Mouse (Mus musculus) frontal cortex, postnatal 14 days (tissue): ENCODE data around the gene Col4a1.
A peak's percentile ranks its signal among the peaks of the same experiment; 100 is the strongest.

Experiments
- DNase-seq, 2 experiments: peaks; one replicate each; pipeline ENCODE4 v3.0.0; 2022; ENCODE audit warnings: low spot score in 2 of 2

Col4a1 gene

DNA sequence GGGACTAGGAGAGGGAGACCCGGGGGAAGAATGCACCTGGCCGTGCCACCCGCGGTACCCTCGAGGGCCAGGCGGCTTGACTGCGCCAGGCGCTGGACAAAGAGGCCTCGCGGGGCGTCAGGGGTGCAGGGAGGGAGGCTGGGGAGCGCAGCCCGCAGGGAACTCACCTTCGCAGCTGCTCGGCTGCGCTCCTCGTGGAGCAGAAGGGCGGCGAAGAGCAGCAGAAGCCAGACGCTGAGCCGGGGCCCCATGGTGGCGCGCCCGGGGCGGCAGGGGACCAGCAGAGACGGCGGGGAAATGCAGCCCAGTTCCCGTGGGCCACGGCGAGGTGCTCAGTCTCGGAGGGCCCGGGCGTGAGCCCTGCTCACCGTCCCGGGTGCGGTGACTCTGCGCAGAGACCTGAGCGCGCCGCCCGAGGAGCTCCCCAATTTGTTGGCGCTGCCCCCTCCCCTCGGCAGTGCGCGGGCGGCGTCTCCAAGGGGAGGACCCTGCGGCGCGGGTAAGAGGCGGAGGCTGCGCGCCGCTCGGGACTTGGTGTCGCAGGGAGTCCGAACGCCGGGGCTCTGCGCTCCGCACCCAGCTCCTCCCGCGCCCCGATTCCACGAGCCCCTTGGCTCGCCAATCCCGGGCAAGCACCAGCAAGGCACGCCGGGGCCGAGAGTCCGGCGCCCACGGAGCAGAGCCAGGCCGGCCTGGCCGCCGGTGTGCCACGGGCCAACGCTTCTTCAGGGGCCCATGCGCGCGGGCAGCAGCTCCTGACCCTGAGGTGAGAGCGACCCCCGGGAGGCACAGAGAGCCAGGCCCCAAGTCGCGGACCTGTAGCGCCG is at the start of gene Col4a1, which contains the start of gene Col4a2:
Gene Col4a1, minus strand, starts transcription at position 478 of the 827 bp plus-strand sequence.
Gene Col4a2, plus strand, starts transcription at position 457 of the 827 bp plus-strand sequence.
- DNase-seq: peak; percentile 60 to 66

DNA sequence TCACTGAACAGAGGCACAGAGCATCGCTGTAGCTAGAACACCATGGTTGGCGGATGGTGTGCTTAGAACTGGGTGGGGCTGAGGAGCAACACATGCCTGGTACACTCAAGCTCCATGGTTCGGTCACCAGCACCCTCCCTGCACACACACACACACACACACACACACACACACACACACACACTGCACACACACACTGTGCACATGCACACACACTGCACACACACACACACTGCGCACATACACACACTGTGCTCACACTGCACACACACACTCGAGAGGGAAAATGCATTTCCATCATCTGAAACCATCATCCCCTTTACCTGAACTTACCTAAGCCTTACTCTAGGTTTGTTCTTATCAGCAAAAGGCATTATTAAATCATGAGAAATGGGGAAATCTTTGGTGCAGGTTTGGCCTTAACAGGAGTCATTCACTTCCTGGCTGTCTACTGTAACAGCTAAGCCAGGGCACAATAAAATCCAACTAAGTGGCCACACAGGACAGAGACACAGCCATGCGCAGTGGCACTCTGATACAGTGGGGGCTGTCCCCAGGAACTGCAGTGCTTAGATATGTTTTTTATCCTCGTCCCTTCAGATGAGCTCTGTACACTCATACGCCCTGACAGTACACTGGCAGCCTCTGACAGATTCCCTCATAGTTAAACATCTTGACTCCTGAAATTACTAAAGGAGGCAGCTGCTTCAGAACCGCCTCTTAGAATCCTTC is 49.1 kb upstream of the Col4a1 start:
- no peak for DNase-seq

DNA sequence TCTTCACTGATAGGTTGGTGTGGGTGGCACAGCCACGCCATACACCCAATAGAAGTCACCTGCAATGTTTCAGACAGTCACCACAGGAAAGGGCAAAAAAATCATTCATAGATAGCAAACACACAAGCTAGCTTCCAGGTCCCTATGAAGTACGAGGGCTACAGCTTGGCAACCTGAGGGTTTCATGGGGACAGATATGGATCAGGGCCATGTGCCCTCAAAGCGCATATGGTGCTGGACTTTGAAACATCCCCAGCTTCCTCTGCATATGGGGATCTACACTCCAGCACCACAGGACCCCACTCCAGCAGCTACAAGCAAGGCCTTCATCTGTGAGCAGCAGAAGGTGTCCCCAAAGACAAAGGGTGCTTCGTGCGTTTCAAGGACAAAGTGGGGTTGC is 47.2 kb upstream of the Col4a1 start:
- DNase-seq: no peak

DNA sequence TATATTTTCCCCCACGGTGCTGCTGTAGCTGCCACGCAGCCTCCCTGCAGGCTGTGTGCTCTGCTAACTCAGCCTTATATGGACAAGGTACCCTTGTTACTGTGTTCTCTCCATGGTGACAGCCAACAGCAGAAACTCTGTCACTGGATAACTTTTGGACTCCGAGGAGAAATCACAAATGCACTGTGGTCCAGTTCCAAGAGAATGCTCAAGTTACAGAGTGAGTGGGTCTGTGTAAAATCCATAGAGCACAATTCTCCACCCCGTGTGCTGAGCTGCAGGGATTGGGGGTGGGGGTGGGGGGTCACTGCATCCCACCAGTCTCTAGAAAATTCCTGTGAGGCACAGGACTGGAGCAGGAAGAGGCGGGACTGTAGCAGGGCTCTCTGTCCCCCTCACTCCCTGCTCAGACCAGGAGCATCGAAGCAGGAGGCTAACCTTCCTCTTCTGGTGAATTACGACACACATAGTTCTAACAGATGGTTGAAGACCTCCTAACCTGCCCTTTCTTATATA is 45.4 kb upstream of the Col4a1 start:
- DNase-seq: no peak

DNA sequence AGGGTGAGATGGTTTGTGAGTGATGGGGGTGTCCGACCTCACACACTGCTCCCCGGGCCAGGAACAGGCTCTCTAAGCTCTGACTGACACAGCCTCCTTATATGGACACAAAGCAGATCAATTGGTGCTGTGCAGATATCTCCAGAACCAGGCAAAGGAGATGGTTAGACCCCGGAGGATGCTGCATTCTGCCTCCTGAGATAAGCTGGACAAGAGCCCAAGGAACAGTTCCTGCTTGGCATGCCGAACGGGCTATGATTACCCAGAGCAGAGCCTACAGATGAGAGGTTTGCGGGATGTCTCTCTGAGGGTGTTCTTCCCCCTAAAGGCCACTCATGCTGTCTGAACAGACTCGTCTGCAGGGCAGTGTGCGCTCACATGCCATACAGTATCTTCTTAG is 44.1 kb upstream of the Col4a1 start:
- DNase-seq: no peak

DNA sequence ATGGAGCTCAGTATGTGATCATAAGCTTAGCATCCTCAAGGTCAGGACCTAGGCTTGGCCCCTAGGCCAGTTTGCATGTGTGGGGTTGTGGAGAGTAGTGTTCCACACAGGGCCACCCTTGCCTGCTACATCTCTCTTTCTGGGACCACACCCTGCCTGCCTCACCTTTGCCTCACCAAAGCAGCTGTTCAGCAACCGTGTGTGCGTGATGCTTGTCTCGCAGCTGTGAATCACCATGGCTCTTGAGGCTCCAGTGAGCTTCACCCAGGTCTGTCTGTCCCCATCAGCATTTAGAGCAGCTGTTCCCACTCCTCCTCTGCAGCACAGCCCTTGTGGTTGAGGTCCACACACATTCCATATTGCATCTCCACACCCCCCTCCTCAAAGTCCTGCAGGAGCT is 43.3 kb upstream of the Col4a1 start:
- no peak for DNase-seq

DNA sequence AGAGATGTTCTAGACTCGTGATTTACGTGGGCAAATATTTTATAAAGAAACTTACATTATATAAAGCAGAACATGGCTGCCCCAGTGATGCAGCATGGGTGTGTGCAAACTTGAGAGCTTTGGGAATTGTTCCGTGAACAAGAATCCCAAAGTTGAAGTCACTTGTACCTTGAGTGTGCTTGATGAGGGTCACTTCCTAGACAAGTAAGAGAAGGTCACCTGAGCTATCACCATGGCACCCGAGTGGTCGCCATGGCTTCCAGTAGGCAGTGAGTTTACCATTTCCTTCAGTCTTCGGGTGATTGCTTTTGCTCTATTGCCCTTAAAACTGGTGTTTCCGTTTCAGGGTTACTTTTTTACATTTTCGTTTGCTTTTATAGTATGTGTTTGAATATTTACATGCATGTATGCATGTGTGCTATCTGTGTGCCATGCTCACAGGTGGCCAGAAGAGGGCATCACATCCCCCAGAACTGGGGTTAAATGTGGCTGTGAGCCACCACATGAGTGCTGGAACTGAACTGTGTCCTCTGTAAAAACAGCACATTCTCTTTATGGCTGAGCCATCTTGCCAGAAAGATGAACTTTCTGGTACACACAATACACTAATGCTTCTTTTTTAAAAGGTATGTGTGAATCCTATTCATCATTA is 42.3 kb upstream of the Col4a1 start:
- DNase-seq: no peak

DNA sequence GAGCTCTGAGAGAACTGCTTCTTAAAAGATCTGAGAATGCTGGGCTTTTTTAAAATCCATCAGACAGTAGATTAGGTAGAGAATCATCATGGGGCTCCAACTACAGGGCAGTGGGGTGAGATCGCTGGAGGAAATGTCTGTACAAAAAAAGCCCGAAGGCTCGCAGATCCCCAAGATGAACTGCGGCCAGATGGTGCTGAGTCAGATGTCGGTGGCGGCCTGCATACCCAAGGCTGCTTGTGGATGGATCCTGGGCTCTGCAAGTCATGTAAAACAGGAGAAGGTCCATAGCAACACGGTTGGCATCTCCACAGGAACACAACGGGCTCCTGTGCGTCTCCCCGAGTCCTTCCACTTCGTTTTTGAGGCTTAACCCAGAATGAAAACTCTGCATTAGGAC is 39.9 kb upstream of the Col4a1 start:
- DNase-seq: peak in 1 of 2 experiments; percentile 26

DNA sequence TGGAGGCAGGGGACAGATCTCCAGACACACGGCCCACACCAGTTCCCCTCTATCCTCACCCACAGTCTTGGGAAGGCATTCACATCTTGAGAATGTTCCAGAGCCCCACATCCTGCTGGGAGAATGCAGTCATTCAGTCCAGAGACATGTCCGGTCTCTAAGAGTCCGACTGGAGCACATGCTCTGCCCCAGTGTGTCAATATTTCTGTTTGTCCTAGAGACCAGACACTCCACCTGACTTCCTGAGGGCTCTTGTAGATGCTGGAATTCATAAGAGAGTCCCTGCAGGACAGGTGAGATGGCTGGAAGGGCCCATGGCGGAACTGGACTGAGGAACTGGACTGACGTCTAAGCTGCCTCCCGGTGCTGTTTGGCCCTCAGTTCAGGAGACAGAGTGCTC is 38.7 kb upstream of the Col4a1 start:
- no peak for DNase-seq

DNA sequence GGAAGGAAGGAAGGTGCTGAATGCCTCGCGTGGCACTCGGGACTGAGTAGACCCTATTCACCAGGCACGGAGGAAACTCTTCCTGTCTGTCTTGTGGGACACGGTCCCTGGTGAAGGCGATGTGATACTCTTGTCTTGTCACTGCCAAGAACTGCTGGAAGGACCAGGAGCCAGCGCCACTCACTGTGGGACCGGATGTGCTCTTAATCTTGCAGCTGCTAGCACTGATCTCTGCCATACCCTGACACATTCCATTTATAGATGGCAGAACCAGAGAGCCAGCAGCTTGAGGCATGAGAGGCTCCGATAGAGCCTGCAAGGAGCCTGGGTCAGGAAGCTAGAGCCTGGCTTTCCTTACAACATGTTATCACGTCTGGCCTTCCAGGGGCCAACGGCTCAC is 36.0 kb upstream of the Col4a1 start:
- no peak for DNase-seq

DNA sequence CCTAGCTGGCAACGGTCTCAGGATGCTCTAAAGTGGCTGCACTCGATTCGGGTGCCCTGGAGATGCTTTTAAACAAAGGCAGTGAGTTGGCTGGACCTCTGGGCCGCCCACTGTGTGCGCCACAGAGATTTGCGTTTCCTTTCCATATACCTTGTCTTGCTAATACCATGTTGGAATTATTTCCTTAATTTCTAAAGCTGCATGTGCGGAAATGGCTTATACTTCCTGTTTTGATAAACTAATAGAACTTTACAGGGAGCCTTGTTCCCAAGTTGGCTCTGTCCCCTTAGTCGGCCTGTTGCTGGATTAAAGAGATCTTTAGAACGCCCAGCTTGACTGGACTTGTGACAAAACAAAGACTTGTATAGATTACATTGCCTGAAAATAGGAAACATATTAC is 35.1 kb upstream of the Col4a1 start:
- DNase-seq: no peak

DNA sequence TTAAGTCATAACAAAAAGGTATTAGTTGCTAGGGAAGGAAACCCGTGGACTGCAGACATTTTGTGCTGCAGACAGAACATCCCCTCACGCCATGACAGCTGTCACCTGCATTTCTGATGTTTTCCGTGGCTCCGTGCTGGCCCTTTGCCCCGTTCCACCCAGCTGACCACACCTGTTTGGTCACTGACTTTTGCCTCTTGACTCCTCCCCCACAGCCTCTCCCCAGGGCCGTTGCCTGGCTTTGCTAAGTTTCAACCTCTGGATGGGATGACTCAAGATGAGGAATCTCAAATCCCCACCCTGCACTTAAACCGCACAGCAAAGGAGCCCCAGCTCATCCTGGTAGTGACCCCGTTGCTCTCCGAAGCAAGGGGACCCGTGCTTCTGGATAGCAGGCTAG is 33.6 kb upstream of the Col4a1 start:
- DNase-seq: no peak

DNA sequence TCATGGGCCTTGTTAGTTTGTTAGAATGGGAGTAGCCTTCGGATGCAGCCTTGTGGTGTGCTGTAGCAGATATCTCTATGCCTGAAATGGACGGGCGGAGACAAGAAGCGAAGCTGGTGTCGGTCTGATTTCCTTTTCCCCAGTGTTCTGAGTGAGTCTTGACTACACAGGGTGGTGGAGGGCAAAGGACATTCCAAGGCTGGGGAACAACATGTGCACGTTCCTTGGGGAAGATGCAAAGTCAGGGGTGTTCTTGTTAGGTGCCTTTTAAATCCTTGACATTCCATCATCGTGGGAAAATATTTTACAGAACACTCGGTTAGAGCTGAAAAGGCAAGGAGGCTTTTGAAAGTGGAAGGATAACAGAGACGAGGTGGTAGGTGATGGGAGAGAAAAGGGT is 31.8 kb upstream of the Col4a1 start:
- DNase-seq: no peak

DNA sequence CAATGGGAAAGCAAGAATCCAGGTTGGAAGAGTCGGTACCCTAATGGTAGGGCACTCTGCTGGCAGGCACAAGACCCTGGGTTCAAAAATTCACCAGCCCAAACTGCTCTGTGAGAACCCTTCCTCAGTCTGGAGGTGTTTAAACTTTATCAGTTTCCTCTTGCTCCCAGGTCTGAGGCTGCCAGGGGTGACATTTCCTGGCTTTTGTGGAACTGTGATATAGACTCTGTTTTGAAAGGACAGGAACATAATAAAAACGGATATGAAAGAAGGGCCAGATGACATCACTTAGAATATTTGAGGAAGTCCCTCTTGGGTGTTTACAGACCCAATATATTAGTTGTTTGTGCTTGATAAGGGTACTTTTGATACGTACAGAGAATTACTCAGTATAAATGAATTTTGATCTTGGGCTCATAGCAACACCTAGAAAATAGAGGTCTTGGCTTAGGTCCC is 28.5 kb upstream of the Col4a1 start:
- no peak for DNase-seq

DNA sequence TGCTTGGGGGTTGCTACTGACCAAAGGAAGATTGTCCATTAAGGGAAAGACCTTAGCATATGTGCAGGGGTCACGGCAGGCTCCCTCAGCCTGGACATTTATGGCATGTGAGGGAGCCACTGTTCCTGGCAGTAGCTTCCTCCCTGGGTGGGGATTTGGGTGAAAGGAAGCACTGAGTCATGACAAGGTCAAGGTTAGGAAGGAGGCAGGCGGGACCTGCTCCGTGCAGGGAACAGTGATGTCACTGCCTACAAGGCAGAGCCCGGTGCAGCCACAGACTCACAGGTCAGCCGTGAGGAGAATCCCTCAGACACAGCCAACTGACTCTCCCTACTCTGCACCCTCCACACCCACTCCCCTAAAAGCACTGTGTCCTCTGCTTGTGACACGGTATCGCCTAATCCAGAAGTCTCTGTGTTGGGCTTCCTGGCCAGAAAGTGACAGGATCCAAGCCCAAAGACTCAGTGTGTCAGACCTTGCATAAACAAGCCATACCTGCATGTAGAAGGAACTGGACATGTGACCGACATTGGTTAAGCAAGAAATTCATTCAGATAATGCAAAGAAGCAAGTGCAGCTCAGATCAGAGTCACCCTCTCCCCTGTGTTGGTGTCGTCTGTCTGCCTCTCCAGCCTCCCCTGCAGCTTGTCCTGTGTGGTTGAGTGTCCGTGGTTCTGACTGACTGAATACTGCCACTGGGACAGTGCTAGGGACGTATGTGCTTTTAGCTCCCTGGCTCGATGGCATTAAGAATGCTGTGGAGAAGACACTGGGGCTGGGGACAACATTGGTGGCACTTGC is 27.9 kb upstream of the Col4a1 start:
- no peak for DNase-seq

DNA sequence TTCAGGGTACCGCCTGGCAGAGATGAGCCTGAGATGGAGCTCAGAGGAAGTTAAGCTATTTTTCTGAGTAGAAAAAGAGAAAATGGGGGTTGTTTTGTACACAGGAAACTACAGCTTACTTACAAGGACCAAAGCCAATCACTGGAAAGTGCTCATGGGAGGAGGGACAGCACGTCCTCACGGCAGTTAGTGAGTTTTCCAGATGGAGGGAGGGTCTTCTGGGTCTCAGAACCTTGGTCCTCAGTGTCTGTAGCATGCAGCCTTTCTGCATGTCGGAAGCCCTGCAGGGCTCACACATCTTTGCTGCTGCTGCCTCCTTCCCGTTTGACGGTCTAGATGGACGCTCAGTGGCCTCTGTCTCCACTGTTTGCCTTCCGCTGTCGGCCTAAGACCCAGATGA is 25.9 kb upstream of the Col4a1 start:
- DNase-seq: no peak

DNA sequence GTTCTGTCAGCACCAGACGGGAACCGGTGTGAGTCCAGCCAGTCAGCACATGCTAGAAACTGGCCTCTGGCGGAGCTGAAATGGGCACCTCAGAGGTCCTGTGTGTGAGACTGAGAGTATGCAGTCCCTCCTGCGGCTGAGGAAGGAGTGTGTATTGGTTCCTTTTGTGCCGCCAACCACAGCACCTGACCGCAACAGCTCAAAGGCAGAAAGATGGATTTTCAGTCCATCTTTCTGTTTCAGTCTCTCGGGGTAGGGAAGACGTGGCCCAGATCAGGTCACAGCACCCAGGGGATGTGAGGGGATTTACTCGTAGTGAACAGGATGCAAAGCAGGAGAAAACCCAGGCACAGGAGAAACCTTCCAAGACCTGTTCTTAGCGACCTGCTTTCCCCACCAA is 25.0 kb upstream of the Col4a1 start:
- DNase-seq: no peak

DNA sequence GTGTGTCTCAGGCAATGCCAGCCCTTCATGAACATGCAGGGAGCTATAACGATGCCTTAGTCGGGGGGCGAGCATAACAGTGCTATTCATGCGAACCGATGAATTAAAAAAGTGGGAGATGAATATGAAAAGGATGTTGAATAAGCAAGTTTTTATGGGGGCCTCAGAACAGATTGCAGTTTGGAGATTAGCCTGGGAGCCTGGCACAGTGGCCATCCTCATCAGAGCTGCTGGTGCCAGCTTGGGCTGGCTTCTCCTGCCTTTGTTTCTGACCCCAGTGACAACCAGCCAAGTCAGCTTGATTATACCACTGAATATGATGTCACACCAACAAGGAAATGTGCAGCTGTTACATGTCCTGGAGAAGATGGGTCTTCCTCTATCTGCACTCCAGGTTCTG is 23.7 kb upstream of the Col4a1 start:
- no peak for DNase-seq

DNA sequence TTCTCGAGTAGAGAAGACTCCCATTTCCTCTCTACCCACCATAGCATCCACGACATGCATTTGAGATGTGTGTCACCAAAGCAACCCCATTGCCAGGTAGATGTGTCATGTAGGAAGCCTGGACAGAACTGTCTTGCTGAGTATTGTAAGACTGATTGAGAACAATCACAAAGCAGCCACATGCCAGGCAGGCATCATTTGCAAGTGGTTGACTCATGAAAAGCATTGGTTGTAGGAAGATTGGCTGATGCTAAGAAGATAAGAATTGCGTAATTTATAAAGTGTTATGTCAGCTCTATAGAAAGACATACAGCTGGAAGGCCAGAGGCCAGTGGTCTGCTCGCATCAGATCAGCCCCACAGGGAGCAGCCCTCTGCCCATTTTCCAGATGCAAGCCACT is 22.6 kb upstream of the Col4a1 start:
- DNase-seq: no peak

DNA sequence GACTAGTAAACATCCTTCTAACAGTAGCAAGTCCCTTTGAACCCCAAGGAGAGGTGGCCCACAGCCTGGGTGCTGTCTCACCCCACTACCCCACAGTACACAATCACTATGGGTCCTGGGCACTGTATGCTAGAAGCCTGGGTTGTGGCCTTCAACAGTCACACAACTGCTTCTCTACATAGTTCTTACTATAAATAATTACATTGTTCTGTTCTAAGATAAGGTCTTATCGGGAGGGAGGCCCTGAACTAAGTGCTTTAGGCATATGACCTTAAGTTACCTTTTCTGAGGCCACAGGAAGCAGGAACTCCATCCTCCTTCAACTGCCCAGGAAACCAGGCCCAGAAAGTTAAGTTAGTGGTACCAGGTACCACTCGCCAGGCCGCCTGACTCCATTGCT is 21.9 kb upstream of the Col4a1 start:
- no peak for DNase-seq

DNA sequence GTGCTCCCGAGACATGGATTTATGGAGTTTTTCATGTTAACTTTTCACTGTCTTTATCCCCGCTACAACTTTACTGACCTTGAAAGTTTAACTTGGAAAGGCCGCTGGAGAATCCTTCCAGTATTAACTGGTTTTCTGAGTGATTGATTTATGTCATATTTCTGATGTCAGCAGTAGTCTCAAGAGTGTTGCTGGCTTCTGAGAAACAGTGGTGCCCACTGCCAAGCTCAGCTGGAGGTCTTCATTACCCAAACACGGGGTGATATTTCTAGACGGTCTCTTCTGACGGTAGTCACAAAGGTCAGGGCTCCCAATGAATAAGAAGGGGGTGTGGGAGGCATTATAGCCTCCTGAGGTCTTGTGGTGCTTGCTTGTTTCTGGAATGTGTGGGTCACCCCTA is 21.1 kb upstream of the Col4a1 start:
- DNase-seq: no peak

DNA sequence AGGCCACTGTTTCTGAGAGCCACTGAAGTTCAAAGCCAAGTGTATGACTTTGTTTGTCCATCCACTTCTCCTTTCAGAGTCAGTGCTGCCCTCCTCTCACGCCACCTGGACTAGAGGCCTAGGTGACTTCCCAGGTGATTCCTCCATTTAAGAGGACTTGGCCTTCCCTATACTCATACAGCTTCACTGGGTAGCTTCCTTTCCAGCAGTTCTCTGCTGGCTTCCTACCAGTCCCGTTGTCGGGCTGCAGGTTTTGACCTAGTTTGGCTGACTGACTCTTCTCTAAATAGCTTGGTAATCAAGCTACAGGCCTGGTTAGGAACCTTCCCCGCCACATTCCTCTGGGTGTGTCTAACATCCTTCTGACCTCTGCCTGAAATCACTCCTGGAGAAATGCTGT is 18.9 kb upstream of the Col4a1 start:
- no peak for DNase-seq
